Mouse (Mus musculus): ENCODE data around the gene Tnfsf10.

Tnfsf10 gene

DNA sequence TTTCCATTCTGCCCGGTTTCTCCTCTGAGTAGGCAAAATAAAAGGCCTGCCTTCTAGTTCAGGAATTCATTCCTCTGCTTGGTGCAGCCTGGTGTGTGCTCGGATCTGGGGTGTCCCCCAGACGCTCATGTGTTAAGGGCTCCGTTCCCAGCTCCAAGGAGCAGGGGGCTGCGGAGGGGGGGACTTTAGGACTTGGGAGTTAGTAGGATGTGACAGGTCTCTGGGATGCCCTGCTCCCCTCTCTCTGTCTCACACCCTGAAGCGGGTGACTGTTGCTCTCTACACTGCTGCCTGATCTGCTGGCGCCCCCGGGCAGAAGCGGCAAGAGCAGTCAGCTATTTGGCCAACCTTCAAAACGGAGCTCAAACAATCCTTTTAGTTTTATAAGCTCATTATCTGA, 10.0 kb upstream of the Tnfsf10 start:
- DNase-seq (ENCODE audit: low read depth), result no peak

DNA sequence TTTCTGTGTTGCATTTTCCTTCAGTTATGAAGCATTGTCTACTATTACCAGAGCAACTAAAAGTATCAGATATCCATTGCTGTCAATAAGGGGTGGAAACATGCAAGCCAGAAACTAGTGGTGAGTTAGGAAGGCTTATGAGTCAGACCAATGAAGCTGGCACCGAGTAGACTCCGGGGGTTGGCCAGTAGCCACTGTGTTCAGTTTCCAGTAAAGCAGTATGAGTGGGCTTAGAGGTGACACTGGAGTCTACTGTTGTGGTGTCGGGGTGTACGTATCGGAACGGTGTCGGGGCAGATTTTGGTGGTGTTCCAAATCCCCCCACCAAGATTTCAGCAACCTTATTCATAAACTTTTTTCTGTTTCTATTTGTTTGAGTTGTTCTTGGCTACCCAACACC, 5.9 kb upstream of the Tnfsf10 start:
- DNase-seq (ENCODE audit: low read depth), result peak; percentile 95

DNA sequence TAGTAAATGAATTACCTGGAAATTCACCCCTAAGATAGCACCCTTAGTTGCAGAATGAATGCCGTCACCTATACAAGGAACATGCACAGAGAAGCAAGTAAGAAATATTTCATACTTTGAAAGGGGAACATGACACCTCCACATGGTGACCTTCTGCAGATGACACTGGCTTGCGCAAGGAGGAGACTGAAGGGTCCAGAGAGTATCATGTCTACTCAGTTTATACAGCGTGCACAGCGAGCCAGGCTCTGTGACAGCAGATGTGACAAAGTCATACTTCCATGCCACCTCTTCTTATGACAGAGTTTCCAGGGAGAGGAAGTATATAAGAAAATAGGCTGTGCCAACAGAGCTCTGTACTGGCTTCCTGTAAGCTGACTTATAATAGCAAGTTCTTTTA, 5.4 kb upstream of the Tnfsf10 start:
- no peak for DNase-seq (ENCODE audit: low read depth)

DNA sequence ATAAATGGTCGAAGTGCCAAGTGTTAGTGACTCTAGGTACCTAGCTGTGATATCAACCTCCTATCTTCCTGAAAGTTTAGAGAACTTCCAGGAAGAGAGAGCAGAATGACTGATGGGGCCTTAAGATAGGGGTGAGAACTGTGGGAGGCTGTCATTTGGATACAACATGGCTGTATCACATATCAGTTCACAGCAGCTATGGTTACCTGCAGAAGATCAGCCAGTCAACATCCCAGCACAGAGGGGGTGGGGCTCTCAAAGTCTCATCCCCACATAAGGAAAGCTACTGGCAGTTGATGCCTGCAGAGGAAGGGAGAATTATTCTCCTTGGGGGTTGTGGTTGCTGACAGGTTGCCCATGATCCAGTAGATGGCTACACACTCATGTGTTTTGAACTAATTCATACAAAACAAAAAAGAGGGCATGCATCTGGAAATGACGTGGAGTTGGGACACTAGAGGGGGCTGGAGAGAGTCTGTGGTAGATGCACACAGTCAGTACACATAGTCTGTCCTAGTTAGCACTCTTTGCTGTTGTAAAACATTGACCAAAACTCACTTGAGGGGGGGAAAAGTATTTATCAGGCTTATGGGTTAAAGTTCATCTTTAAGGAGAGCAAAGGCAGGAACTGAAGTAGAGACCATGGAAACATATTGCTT, 2.2 kb upstream of the Tnfsf10 start:
- DNase-seq (ENCODE audit: low read depth), result no peak

DNA sequence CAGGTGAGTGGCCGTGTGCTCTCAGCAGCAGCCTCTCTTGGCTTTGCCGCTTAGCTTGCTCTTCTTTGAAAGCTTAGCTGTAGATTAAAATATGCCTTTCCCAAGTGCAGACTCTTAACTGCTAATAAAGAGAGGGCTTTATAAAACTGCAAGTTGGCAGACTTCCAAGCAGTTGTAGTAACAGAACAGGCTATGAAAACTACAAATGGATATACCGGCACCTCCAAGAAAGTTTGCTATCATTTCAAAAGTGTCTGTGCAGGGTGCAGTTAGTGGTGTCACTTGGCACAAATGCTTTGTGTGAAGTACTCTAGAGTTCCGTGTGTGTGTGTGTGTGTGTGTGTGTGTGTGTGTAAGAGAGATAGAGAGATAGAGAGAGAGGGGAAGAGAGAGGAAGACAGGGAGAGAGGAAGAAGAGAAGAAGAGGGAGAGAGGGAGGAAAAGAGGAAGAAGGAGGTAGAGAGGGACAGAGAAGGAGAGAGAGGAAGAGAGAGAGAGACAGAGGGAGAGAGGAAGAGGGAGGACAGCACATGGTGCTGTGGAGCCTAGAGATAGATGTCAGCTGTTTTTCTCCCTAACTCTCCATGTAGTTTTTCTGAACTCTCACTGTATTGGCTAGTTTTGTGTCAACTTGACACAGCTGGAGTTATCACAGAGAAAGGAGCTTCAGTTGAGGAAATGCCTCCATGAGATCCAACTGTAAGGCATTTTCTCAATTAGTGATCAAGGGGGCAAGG, 628 bp downstream of the Tnfsf10 start:
- DNase-seq (ENCODE audit: low read depth), result no peak

DNA sequence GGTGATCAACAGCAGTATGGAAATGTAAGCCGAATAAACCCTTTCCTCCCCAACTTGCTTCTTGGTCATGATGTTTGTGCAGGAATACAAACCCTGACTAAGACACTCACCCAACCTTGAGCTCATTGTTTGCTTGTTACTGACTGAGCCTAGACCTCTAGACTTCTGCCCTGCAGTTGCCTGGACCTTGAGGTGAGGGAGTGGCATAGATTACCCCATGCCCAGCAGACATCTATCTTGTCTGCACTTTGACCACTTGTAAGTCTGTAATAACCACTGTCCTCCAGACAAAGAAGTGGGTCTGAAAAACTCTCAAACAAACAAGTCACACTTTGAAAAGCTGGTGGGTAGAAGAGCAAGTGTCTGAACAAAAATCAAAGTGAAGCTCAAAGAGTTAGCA, 2.8 kb downstream of the Tnfsf10 start:
- DNase-seq (ENCODE audit: low read depth), result no peak

DNA sequence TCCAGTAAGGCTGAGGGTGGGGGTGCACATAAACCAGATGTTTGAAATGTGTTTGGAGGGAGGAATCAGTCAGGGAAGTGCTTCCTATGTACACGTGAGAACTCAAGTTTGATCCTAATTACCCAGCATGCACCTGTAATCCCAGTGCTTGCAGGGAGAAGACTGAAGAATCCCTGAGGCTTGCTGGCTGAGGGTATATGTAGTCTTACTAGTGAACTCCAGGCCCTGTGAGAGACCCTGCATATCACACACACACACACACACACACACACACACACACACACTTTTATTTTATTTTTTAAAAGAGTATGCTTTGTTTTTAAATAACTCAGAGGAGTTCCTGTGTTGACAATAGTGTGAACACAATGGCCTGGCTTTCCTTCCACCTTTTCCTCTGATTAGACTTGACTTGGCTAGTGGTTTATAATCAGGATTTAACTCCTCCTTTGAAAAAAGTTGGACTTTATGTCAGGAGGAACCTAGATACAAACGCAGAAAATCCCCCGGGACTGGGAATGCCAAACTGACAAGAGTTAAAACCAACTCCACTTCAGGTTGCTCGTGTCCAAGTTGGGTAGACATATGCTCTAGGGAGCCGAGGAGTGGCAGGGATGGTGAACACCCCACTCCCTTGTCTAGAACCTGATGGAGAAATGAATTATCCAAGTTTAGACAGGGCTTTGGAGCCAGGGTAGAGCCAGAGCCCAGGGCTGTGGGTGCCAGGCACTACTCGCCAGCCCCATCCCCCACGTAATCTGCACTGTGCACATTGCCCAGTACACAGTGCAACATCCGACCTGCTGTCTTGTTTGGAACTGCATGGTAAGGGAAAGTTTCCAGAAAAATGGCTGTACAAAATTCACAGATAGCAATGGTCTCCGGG, 4.0 kb downstream of the Tnfsf10 start:
- no peak for DNase-seq (ENCODE audit: low read depth)

DNA sequence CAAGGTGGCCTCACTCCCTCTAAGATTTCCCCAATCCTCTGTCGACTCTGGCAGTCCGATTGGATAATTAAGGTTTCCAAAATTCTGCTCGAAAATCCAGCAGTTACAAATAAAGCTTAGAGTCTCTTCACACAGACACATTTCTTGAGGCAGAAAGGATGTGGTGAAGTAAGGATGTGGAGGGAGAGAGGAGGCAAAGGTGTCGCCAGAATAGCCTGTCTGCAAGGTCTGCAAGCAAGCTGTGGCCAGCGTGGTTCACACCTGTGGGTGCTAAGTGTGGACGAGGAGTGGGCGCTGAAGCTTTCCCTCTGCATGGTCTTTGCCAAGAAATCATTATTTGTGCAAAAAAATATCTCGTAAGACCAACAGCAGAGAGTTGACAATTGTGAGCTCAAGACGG, 5.8 kb downstream of the Tnfsf10 start:
- DNase-seq (ENCODE audit: low read depth), result no peak

DNA sequence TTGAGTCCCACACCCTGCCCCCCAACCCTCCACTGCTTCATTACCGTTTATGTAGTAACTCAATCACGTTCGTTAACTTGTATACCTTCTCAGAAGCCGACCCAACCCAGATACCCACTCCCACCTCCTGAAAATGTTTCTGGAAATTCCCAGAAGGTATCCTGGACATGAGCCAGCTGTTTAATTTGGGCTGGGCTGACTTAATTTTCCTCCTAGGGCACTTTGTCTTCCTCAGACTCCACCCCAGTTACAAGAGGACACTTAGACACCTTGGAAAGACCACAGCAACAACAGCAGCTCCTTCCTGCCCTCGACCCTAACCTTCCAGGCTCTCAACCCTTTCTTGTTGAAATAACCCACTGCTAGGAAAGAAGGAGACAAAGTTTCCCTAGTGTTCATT, 6.7 kb downstream of the Tnfsf10 start:
- DNase-seq (ENCODE audit: low read depth), result no peak

DNA sequence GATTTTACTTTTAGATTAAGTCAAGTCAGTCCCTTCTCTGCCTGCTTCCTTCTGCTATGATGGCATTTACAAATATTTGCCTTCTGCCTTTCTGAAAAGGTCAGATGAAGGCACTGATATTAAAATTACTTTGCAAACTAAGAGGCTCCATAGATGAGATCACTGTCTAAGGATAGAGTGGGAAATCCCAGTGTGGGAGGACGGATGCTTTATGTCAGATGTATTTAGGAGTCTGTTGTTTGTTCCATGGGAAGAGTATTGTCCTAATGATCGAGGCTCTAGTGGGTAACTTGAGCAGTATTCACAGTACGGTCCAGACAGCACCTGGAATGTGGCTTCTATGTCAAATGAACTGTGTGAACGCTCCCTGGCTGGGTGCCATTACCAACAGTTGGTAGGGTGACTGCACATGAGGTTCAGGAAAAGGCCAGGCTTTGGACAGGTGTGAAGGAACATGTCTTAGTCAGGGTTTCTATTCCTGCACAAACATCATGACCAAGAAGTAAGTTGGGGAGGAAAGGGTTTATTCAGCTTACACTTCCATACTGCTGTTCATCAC, 9.9 kb downstream of the Tnfsf10 start:
- DNase-seq (ENCODE audit: low read depth), result no peak

DNA sequence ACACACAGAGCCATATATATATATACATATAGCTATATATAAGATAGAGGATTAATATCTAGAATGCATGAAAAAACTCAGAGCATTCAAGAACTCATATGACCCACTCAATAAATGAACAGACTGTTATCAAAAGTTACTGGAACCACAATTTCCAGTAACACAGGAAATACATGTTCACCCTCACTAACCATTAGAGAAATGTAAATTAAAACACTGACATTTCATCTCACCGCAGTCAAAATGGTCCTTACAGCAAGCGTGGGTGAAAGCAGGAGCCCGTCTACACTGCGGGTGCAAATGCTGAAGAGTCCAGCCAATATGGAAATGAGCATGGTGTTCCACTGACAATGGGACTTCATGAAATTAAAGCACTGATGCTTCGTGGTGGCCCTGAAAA, 13.9 kb downstream of the Tnfsf10 start:
- no peak for DNase-seq (ENCODE audit: low read depth)

DNA sequence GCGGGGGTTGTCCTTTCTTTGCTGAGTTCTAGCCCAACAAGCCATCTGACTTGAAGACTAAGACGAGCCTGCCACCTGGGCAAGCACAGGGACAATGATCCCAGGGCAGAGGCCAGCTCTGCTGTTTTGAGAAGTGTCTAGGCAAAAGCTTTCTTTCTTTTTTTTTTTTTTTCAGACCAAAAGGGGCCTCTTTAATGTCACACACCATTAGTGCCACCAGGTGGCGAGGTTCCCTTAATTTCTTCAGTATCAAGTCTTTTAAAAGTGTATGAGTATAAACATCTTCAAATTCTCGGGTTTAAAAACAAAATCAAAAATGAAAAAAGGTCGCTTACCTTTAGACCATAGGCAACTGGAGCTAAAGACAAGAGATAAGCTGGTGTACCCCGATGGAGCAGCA, 21.6 kb downstream of the Tnfsf10 start:
- DNase-seq (ENCODE audit: low read depth), result peak; percentile 57

DNA sequence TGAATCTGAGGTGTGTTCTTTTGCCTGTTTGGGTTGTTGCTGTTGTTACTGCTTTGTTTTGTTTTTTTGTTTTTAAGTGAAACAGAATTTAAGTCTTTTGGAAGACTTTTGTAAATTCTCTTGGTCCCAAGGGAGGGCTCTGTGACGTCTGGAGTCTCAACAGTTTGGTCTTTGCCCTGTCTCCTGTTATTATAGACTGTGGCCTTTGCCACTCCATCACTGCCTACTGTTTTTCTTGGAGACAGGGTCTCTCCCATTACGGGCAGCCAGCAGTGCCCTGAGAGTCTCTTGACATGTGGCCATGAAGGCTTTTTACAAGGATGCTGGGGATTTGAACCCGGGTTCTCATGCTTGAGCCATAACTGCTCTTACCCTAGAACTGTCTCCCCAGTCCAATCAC, 22.1 kb downstream of the Tnfsf10 start:
- DNase-seq (ENCODE audit: low read depth), result no peak

DNA sequence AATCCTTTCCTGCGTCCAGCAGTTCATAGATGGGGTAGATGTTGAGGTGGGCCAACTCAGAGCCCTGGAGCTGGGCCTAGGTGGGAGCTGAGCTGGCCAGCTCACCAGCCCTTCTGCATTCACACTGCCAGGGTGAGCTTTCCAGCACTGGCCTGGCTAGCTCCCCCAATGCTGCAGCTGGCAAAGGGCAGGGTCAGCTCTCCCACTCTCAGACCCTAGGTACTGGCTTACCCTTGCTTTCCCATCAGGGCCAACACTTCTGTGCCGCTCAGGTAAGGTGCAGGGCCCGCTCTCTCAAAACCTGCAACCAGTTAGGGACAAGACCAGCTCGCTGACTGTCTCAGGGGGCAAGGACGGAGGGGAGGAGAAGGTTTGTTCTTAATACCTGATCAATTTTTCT, 23.9 kb downstream of the Tnfsf10 start:
- DNase-seq (ENCODE audit: low read depth), result no peak

DNA sequence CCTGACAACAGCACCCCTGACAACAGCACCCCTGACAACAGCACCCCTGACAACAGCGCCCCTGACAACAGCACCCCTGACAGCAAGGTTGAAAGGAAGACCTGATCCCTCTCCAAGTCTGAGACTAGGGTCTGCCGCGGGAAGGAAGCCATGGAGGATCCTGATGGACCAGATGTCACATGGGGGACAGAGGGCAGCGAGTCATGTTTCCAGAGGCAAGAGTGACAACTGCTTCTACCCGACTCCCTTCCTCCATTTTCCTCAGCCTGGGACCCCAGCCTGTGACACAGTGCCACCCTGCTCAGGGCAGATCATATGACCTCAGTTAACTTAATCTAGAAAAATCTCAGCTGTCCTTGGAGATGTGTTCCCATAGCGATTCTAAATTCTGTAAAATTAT, 25.6 kb downstream of the Tnfsf10 start:
- DNase-seq (ENCODE audit: low read depth), result no peak

DNA sequence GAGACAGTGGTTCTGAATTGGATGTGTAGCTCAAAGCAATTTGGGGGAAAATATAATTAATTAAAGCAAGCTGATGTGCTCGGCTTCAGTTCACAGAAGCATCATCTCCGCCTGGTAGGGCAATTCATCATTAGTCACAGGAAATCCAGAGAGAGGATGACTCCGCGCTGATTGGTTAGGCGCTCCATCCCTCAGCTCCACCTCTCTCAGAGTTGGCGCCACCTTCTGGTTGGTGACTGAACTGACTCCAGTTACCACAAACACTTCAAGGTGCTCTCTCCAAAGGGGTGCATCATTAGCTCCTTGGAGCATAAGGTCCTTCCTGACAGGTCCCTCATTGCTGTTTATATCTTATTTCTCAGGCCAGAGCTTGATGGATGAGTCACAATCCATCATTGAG, 28.7 kb downstream of the Tnfsf10 start:
- no peak for DNase-seq (ENCODE audit: low read depth)

DNA sequence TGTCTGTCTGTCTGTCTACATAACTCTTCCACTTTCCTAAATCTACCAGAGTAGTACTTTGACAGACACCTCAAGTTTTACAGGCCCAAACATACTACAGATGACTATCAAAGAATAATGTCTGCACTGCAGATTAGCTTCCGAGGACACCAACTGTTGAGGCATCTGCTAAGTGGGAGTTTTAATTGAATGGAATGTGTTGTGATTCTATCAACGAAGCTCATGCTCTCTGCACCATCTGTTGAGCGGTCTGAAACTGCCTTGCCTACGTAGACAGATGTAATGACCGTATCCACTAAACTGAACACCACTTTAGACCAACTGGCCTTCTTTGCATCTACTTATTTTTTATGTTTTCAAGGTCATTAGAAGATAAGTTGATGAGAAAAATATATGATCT, 31.6 kb downstream of the Tnfsf10 start:
- DNase-seq (ENCODE audit: low read depth), result no peak

DNA sequence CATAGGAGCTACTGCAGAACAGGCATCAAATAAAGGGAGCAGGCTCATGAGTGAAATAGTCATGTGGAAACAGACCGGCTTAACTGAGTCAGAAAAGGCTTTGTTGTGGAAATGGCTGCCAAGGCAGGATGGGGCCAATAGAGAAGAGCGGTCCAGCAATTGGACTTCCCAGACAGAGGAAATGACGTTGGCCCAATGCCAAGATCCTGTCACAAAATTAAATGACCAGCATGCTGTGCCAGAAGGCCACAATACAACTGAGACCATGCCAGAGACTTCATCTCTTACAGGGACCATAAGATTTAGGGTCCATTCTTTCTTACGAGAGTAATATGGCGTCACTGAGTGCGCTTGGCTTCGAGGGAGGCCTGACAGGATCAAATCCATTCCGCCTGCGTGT, 34.3 kb downstream of the Tnfsf10 start:
- DNase-seq (ENCODE audit: low read depth), result no peak

DNA sequence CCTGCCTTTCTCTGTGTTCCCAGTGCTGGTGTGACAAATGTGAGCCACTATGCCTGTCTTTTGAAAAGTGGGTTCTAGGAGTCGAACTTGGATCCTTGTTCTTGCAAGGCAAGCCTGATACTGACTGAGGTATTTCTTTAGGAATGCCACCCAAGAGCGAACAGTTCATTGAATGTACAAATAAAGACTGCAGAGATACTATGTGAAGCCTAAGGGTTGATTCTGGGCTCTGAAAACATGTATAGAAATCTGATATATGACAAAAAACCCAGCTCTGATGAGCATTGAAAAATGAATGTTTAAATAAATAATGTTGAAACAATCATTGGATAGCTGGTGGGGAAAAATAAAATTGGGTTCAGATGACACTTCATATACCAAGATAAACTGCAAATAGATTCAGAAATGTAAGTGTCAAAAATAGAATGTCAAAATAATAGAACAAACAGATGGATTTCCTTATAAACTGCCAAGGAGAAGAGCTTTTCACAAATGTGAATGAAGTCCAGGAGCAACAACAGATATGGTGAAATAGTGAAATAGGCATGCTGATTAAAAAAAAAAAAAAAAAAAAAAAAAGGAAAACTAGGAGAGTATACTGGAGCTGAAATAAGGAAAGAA, 42.4 kb downstream of the Tnfsf10 start:
- DNase-seq (ENCODE audit: low read depth), result no peak

DNA sequence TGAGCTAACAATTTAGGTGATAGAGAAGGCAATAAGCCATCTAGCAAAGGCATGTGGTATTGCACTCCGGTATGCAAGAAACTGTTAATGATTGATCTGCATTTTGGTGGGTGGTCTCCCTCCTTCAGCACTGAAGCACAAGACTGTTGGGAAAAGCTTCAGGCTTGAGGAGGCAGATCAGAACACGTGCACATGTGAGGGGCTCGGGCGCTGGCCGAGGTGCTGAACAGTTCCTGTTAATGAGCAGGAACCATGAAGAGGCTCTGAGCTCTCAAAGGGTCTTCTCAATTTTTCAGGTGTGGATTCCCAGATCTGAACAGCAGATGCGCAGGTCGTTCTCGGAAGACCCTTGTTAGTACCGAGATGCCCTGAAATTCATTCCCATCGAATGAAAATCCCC, 53.3 kb downstream of the Tnfsf10 start:
- no peak for DNase-seq (ENCODE audit: low read depth)

DNA sequence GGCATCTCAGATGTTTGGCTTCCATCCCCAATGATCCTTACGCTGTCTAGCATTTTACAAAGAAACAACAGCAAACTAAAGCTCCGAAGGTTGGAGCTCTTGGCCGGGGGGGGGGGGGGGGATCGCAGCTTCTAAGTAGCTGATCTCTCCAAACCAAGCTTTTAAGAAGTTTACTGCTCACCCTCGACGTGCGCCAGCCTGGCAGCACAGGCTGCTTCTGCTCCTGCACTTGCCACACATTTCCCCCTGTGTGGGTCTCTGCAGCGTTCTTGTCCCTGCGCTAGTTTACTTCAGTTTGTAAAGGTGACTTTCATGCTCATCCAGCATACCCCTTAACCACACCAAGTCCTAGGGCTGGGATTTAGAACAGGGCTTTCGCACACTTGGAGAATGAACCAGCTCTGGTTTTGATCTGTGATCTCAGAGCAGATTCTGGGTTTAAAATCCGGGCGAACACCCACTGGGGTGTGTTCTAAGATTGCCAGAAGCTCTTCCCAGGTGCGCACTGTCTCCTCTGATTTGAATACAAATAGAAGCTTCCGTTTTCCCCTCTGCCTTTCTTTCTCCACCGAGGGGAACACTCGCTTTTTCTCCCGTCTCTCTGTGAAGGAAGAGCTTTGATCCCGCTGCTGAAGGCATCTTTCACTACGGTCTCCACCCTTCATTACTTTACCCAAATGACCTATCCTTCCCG, 53.9 kb downstream of the Tnfsf10 start:
- no peak for DNase-seq (ENCODE audit: low read depth)

DNA sequence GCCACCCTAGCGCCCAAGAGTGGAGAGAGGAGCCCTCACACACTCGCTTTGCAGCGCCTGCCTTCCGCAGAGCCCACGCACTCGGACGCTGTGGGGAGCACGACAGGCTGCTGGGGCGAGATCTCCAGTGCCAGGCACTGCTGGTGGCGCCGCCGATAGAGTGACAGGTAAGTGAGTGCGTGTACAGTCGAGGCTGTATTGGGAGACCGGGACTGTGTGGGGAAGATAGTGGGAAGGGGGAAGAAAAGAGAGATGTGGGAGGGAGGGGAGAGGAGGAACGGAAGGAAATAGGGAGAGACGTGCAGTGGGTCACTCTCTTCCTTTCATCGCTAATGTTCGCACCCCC, 54.4 kb downstream of the Tnfsf10 start, which contains the start of gene Ghsr:
TSS of gene Ghsr (plus strand) at position 76 of the 346 bp plus-strand sequence.
- DNase-seq (ENCODE audit: low read depth), result no peak

All from fibroblast of lung, adult 2 months (primary cell).